Mouse (Mus musculus): ENCODE measurements around the gene Fosl2.

The Fosl2 gene

GRCm38 (mm10) chr5:32135336-32136206 is at the start of gene Fosl2:
Gene Fosl2 (plus strand): TSS chr5:32135801.
- peak; percentile 76 to 83 for DNase-seq

GRCm38 (mm10) chr5:32085971-32086370 is 49.6 kb upstream of the Fosl2 start:
- no peak for DNase-seq

- no peak for DNase-seq
Observed at GRCm38 (mm10) chr5:32086526-32087090, 49.0 kb upstream of the Fosl2 start.

- no peak for DNase-seq
Observed at GRCm38 (mm10) chr5:32089481-32089880, 46.1 kb upstream of the Fosl2 start.

GRCm38 (mm10) chr5:32092281-32092680 is 43.3 kb upstream of the Fosl2 start:
- DNase-seq = no peak

- no peak for DNase-seq
Observed at GRCm38 (mm10) chr5:32098691-32099090, 36.9 kb upstream of the Fosl2 start.

GRCm38 (mm10) chr5:32102484-32102883 is 33.1 kb upstream of the Fosl2 start:
- no peak for DNase-seq

GRCm38 (mm10) chr5:32102971-32103431 is 32.6 kb upstream of the Fosl2 start:
- DNase-seq = no peak

GRCm38 (mm10) chr5:32103545-32103944 is 32.1 kb upstream of the Fosl2 start:
- DNase-seq = no peak

- DNase-seq = peak; percentile 49 to 50
Observed at GRCm38 (mm10) chr5:32104119-32104990, 31.2 kb upstream of the Fosl2 start.

GRCm38 (mm10) chr5:32106473-32107140 is 29.0 kb upstream of the Fosl2 start:
- DNase-seq = no peak

- DNase-seq = no peak
Observed at GRCm38 (mm10) chr5:32110651-32111050, 24.9 kb upstream of the Fosl2 start.

- no peak for DNase-seq
Observed at GRCm38 (mm10) chr5:32112206-32112916, 23.2 kb upstream of the Fosl2 start.

- no peak for DNase-seq
Observed at GRCm38 (mm10) chr5:32120901-32121376, 14.7 kb upstream of the Fosl2 start.

GRCm38 (mm10) chr5:32121936-32122335 is 13.7 kb upstream of the Fosl2 start:
- DNase-seq = no peak

GRCm38 (mm10) chr5:32122363-32122762 is 13.2 kb upstream of the Fosl2 start:
- no peak for DNase-seq

- no peak for DNase-seq
Observed at GRCm38 (mm10) chr5:32124957-32125356, 10.6 kb upstream of the Fosl2 start.

GRCm38 (mm10) chr5:32127226-32127625 is 8.4 kb upstream of the Fosl2 start:
- no peak for DNase-seq

GRCm38 (mm10) chr5:32127927-32128326 is 7.7 kb upstream of the Fosl2 start:
- no peak for DNase-seq

GRCm38 (mm10) chr5:32132971-32133501 is 2.6 kb upstream of the Fosl2 start:
- peak; percentile 37 to 39 for DNase-seq

- peak; percentile 26 to 30 for DNase-seq
Observed at GRCm38 (mm10) chr5:32133549-32134004, 2.0 kb upstream of the Fosl2 start.
